Mouse (Mus musculus) MEL (cell line): ENCODE results near the gene Fkbp5.
A peak's percentile ranks its signal among the peaks of the same experiment; 100 is the strongest.

Experiments
- CTCF ChIP-seq, 3 experiments: IDR thresholded peaks in 2 of 3; conservative IDR thresholded peaks in 1 of 3; 2 replicates each; pipeline ENCODE4 v1.5.1; 2011 to 2012; ENCODE audit warnings: low read length in 3 of 3, low read depth in 2 of 3, mild to moderate bottlenecking in 2 of 3, improper control_type of control experiment in 1 of 3, inconsistent platforms in 1 of 3, mixed read lengths in 1 of 3, moderate library complexity in 1 of 3; ENCODE audit not compliant: control insufficient read depth in 1 of 3, insufficient read depth in 1 of 3, poor library complexity in 1 of 3, severe bottlenecking in 1 of 3
- ETS1 ChIP-seq: IDR thresholded peaks from 2 replicates; pipeline ENCODE4 v1.6.1; 2012; ENCODE audit warnings: low read depth, mild to moderate bottlenecking, inconsistent platforms, low read length, improper control_type of control experiment, moderate library complexity
- GABPA ChIP-seq: IDR thresholded peaks from 2 replicates; pipeline ENCODE4 v1.6.1; 2012; ENCODE audit warnings: low read depth, mild to moderate bottlenecking, inconsistent platforms, low read length, improper control_type of control experiment, moderate library complexity
- MAX ChIP-seq: IDR thresholded peaks from 2 replicates; pipeline ENCODE4 v1.6.1; 2011; ENCODE audit warnings: low read length, improper control_type of control experiment
- MEF2A ChIP-seq: IDR thresholded peaks from 2 replicates; pipeline ENCODE4 v1.6.1; 2014; ENCODE audit warnings: low read depth, mild to moderate bottlenecking, inconsistent platforms, low read length, improper control_type of control experiment; ENCODE audit not compliant: poor library complexity, insufficient replicate concordance, severe bottlenecking; ENCODE audit errors: extremely low read depth
- MXI1 ChIP-seq: IDR thresholded peaks from 2 replicates; pipeline ENCODE4 v1.6.1; 2011; ENCODE audit warnings: mild to moderate bottlenecking, low read depth, low read length, improper control_type of control experiment
- MYC ChIP-seq: IDR thresholded peaks from 2 replicates; pipeline ENCODE4 v1.6.1; 2011; ENCODE audit warnings: low read depth, mild to moderate bottlenecking, low read length, improper control_type of control experiment, moderate library complexity
- NRF1 ChIP-seq: IDR thresholded peaks from 2 replicates; pipeline ENCODE4 v1.6.1; 2014; ENCODE audit warnings: low read depth, mild to moderate bottlenecking, inconsistent platforms, low read length, improper control_type of control experiment, moderate library complexity; ENCODE audit not compliant: poor library complexity, insufficient read depth, severe bottlenecking

DNA sequence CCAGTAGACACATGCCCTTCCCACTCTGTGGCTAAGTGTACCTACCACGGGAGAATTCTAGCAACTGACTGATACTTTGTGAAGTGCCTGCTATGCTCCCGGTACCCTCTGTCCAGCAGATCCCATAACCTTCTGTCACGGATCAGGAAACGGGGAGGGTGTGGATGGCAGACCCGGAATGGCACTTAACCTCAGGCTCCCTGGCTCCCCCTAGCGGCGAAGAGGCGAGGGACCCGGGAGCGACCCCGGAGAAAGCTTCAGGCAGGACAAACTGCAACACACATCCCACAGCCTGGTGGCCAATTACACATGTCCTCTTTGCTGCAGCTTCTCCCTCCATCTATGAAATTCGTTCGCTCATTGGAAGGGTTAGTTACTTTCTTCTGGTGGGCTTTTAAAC is 148.9 kb downstream of the Fkbp5 start:
- peak; percentile 92 to 98 (median 97) for TF ChIP-seq CTCF (IDR thresholded peaks at IDR 0.05 in 2 of 3, conservative IDR thresholded peaks at IDR 0.05 in 1 of 3; ENCODE audit: control insufficient read depth in 1 of 3, insufficient read depth in 1 of 3, low read depth in 2 of 3, low read length in 3 of 3, poor library complexity in 1 of 3, severe bottlenecking in 1 of 3)
- 0 out of 2 replicates have a peak, but pooled peaks have one; percentile 28 for TF ChIP-seq MAX
- no peak for TF ChIP-seq MEF2A
- no peak for TF ChIP-seq MYC
- TF ChIP-seq ETS1 = no peak
- no peak for TF ChIP-seq GABPA
- no peak for TF ChIP-seq NRF1
- peak; percentile 33; the same call in 1 of the 2 replicates for TF ChIP-seq MXI1
